In the genomic region with DNA sequence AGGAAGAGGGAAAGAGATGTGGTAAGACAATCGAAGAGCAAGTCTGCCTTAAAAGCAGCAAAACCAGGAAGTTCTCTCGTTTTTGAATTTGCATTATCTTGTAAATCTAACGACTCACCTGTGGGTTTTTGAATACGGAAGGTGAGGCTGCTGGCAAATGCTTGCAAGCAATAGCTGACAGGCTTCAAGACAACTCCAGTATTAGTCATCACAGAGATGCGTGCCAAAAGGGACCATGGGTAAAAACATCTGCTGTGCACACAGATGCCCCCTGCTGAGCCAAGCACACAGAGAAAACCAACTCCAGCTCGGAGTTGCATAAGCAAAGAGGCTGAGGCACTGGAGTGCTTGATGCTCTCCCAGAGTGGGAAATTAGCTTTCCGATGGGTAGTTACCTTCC, we compare ENCODE assay signal across 9 mouse cellular contexts. TPM values are rescaled to one million over a fixed set of nuclear protein-coding genes. Genes with fewer than 3 reads are reported as not detected.
DNase-seq lines count a peak whose midpoint lies in the region; ATAC-seq and TF ChIP-seq lines count a peak whose summit lies in the region.
"Had no signal": no experiment of that assay in that cellular context is flagged by ENCODE, and none has a peak within 500 bp of the region (broad histone marks: within the 10 kb centered on the region; RNA-seq: fewer than 3 reads in every experiment).

No protein-coding gene starts in this region.

- H3K4me1 ChIP-seq in midbrain, embryonic 14.5 days (ENCODE audit: control insufficient read depth, insufficient read depth, low read length): peaks cover 6% of the 10 kb centered on the region; the same call in 1 of the 2 replicates
- H3K4me1 ChIP-seq in midbrain, embryonic 15.5 days: peaks cover 19% of the 10 kb centered on the region
- H3K4me1 ChIP-seq in stomach, postnatal 0 days (replicated peaks; ENCODE audit: control insufficient read depth, insufficient read depth): no peaks in the 10 kb centered on the region

- H3K4me2 ChIP-seq in midbrain, embryonic 14.5 days (ENCODE audit: low read length): no peak overlapping the region
- H3K4me2 ChIP-seq in midbrain, embryonic 15.5 days: no peak overlapping the region
- no peak overlapping the region for H3K4me2 ChIP-seq in stomach, postnatal 0 days (replicated peaks; ENCODE audit: low read depth)

- H3K27me3 ChIP-seq in midbrain, embryonic 14.5 days (ENCODE audit: control insufficient read depth, insufficient read depth, low read length): no peaks in the 10 kb centered on the region
- no peaks in the 10 kb centered on the region for H3K27me3 ChIP-seq in midbrain, embryonic 15.5 days (replicated peaks)
- no peaks in the 10 kb centered on the region for H3K27me3 ChIP-seq in stomach, postnatal 0 days (ENCODE audit: control insufficient read depth, insufficient read depth, low read length)
- H3K27me3 ChIP-seq: neural tube, embryonic 12.5 days had no signal

- no peaks in the 10 kb centered on the region for H3K36me3 ChIP-seq in midbrain, embryonic 14.5 days (ENCODE audit: control insufficient read depth, insufficient read depth, low read length)
- H3K36me3 ChIP-seq in midbrain, embryonic 15.5 days (replicated peaks): no peaks in the 10 kb centered on the region
- no peaks in the 10 kb centered on the region for H3K36me3 ChIP-seq in stomach, postnatal 0 days (ENCODE audit: control insufficient read depth, insufficient read depth, low read length)
- H3K36me3 ChIP-seq: neural tube, embryonic 12.5 days had no signal

- no peak overlapping the region for H3K4me3 ChIP-seq in midbrain, embryonic 14.5 days (replicated peaks; ENCODE audit: low read depth, low read length)
- H3K4me3 ChIP-seq in midbrain, embryonic 15.5 days: no peak overlapping the region
- H3K4me3 ChIP-seq in stomach, postnatal 0 days (ENCODE audit: low read depth, low read length): no peak overlapping the region
- H3K4me3 ChIP-seq: neural tube, embryonic 12.5 days had no signal

- H3K9me3 ChIP-seq in midbrain, embryonic 14.5 days (ENCODE audit: control insufficient read depth, low read length): no peaks in the 10 kb centered on the region
- H3K9me3 ChIP-seq in midbrain, embryonic 15.5 days: no peaks in the 10 kb centered on the region
- no peaks in the 10 kb centered on the region for H3K9me3 ChIP-seq in stomach, postnatal 0 days (ENCODE audit: control insufficient read depth, low read length)
- H3K9me3 ChIP-seq: neural tube, embryonic 12.5 days had no signal

- ATAC-seq in midbrain, embryonic 14.5 days (ENCODE audit: low FRiP score, low TSS enrichment): no peak
- ATAC-seq in midbrain, embryonic 15.5 days (replicated peaks): no peak
- peak; percentile 60 for ATAC-seq in granulocyte monocyte progenitor cell, adult 5-6 weeks (replicated peaks; ENCODE audit: poor library complexity, severe bottlenecking)
- ATAC-seq in stomach, postnatal 0 days (ENCODE audit: low FRiP score, low TSS enrichment): no peak

- no peak overlapping the region for H3K27ac ChIP-seq in midbrain, embryonic 14.5 days (replicated peaks; ENCODE audit: low read depth, low read length)
- H3K27ac ChIP-seq in midbrain, embryonic 15.5 days: no peak overlapping the region
- H3K27ac ChIP-seq in stomach, postnatal 0 days (replicated peaks): no peak overlapping the region; the same call in 1 of the 2 replicates
- H3K27ac ChIP-seq: neural tube, embryonic 12.5 days had no signal

- TF ChIP-seq EP300 in stomach, postnatal 0 days (optimal IDR thresholded peaks at IDR 0.05): no peak

- peak; percentile 32 for DNase-seq in adrenal gland, adult 2 months
- DNase-seq in adrenal gland, adult 18-20 months (ENCODE audit: low spot score in 2 of 2): no peak
- peak; percentile 44 for DNase-seq in midbrain, embryonic 14.5 days
- peak; percentile 12 for DNase-seq in lung, postnatal 14 days
- DNase-seq in stomach, postnatal 0 days (ENCODE audit: low spot score): no peak
- no peak for DNase-seq in urinary bladder, postnatal 10 days (ENCODE audit: low spot score)

- peak; percentile 39 for TF ChIP-seq CTCF in stomach, postnatal 0 days (IDR thresholded peaks at IDR 0.05; ENCODE audit: low read depth)

- WGBS in midbrain, embryonic 14.5 days: 43% methylated on average over 7 of the region's 7 CpGs
- WGBS in midbrain, embryonic 15.5 days: 52% methylated on average over 7 of the region's 7 CpGs
- 44% methylated on average over 7 of the region's 7 CpGs for WGBS in stomach, postnatal 0 days

- H3K9ac ChIP-seq in midbrain, embryonic 14.5 days (replicated peaks; ENCODE audit: low read length): no peak overlapping the region
- no peak overlapping the region for H3K9ac ChIP-seq in midbrain, embryonic 15.5 days
- H3K9ac ChIP-seq in stomach, postnatal 0 days (ENCODE audit: low read length): no peak overlapping the region
- H3K9ac ChIP-seq: neural tube, embryonic 12.5 days had no signal

RNA-seq across cellular contexts. Expression of gene Slc9a9, which starts 1.1 kb away (rescaled TPM):
- 1 to 10 TPM; 2.4 to 3.0 TPM for total RNA-seq in adrenal gland, adult 2 months (2021)
- 0.65 and 0.83 TPM in 2 replicates for polyA plus RNA-seq in adrenal gland, adult 2 months (2012; rRNA removed)
- total RNA-seq in adrenal gland, adult 18-20 months (2021): 1 to 10 TPM; 2.4 to 4.1 TPM
- 5.6 and 6.7 TPM in 2 replicates for polyA plus RNA-seq in midbrain, embryonic 14.5 days (2014; fragmentation: Nextera tagmentation; extraction: Ambion mirVana)
- 6.4 and 7.3 TPM in 2 replicates for polyA plus RNA-seq in midbrain, embryonic 15.5 days (2015; fragmentation: Nextera tagmentation; extraction: Ambion mirVana)
- total RNA-seq in granulocyte monocyte progenitor cell, adult 5-6 weeks (2014; fragmentation: Nextera tagmentation): 10.5 and 13.8 TPM in 2 replicates
- total RNA-seq in granulocyte monocyte progenitor cell, adult 5-6 weeks (2017): 7.6 and 11.1 TPM in 2 replicates
- polyA plus RNA-seq in stomach, postnatal 0 days (2015; fragmentation: Nextera tagmentation; extraction: Ambion mirVana): 3.4 and 3.8 TPM in 2 replicates

Comparison
In these comparisons a context has a peak if more than half of its experiments do, and no peak if none do; other contexts are left out.
1. DNase-seq: peak in adrenal gland, adult 2 months (single experiment), midbrain, embryonic 14.5 days (single experiment) and lung, postnatal 14 days (single experiment); none in adrenal gland, adult 18-20 months (0 of 2), stomach, postnatal 0 days (single experiment) and urinary bladder, postnatal 10 days (single experiment).